ENCODE assay signal across 33 mouse cellular contexts in genomic region chr5:30427406-30427805, GRCm38 (mm10). TPM values are rescaled to one million over a fixed set of nuclear protein-coding genes. Genes with fewer than 3 reads are reported as not detected.
"Had no signal": no experiment of that assay in that cellular context is flagged by ENCODE, and none has a peak within 500 bp of the region (broad histone marks: within the 10 kb centered on the region; RNA-seq: fewer than 3 reads in every experiment).

No protein-coding gene starts in this region.

- H3K9me3 ChIP-seq: limb, embryonic 10.5 days; limb, embryonic 12.5 days; limb, embryonic 13.5 days; limb, embryonic 15.5 days; liver, embryonic 12.5 days; liver, embryonic 13.5 days; liver, embryonic 15.5 days; lung, embryonic 15.5 days; megakaryocyte, embryonic 14.5 days; midbrain, embryonic 10.5 days; midbrain, embryonic 12.5 days; midbrain, embryonic 13.5 days; midbrain, embryonic 15.5 days; neural tube, embryonic 12.5 days; neural tube, embryonic 13.5 days had no signal

- H3K27me3 ChIP-seq: limb, embryonic 15.5 days; liver, embryonic 13.5 days; liver, embryonic 15.5 days; lung, embryonic 15.5 days; midbrain, embryonic 12.5 days; midbrain, embryonic 13.5 days; midbrain, embryonic 15.5 days; neural tube, embryonic 12.5 days; neural tube, embryonic 13.5 days had no signal

- ATAC-seq: liver, embryonic 12.5 days; liver, postnatal 0 days; midbrain, embryonic 13.5 days; midbrain, embryonic 15.5 days; midbrain, embryonic 16.5 days had no signal

- H3K4me1 ChIP-seq: limb, embryonic 10.5 days; limb, embryonic 12.5 days; liver, embryonic 12.5 days; liver, embryonic 13.5 days; liver, embryonic 15.5 days; megakaryocyte, embryonic 14.5 days; midbrain, embryonic 10.5 days; midbrain, embryonic 12.5 days; neural tube, embryonic 12.5 days had no signal

- H3K4me2 ChIP-seq: limb, embryonic 12.5 days; limb, embryonic 13.5 days; limb, embryonic 15.5 days; liver, embryonic 11.5 days; liver, embryonic 12.5 days; liver, embryonic 13.5 days; liver, embryonic 15.5 days; lung, embryonic 15.5 days; midbrain, embryonic 11.5 days; midbrain, embryonic 12.5 days; midbrain, embryonic 13.5 days; midbrain, embryonic 15.5 days; neural tube, embryonic 12.5 days; neural tube, embryonic 13.5 days had no signal

- H3K4me3 ChIP-seq: left cerebral cortex, adult 2 months; limb, embryonic 10.5 days; limb, embryonic 12.5 days; limb, embryonic 13.5 days; limb, embryonic 15.5 days; liver, embryonic 12.5 days; liver, embryonic 13.5 days; liver, embryonic 15.5 days; lung, embryonic 15.5 days; megakaryocyte, embryonic 14.5 days; midbrain, embryonic 10.5 days; midbrain, embryonic 12.5 days; midbrain, embryonic 13.5 days; midbrain, embryonic 15.5 days; myocyte; neural tube, embryonic 12.5 days; neural tube, embryonic 13.5 days had no signal

- H3K27ac ChIP-seq: left cerebral cortex, adult 2 months; limb, embryonic 10.5 days; limb, embryonic 12.5 days; limb, embryonic 13.5 days; limb, embryonic 15.5 days; liver, embryonic 12.5 days; liver, embryonic 13.5 days; liver, embryonic 14.5 days; liver, embryonic 15.5 days; lung, embryonic 15.5 days; macrophage; midbrain, embryonic 10.5 days; midbrain, embryonic 12.5 days; midbrain, embryonic 13.5 days; midbrain, embryonic 15.5 days; neural tube, embryonic 12.5 days; neural tube, embryonic 13.5 days had no signal

- H3K9ac ChIP-seq: limb, embryonic 12.5 days; limb, embryonic 13.5 days; limb, embryonic 15.5 days; liver, embryonic 12.5 days; liver, embryonic 13.5 days; liver, embryonic 14.5 days; liver, embryonic 15.5 days; liver, postnatal 0 days; lung, embryonic 15.5 days; midbrain, embryonic 12.5 days; midbrain, embryonic 13.5 days; midbrain, embryonic 15.5 days; neural tube, embryonic 12.5 days; neural tube, embryonic 13.5 days had no signal

- DNase-seq: layer of hippocampus, postnatal 36 days; left cerebral cortex, postnatal 4 days; liver; liver, embryonic 13.5 days; liver, postnatal 0 days; lung, postnatal 36 days; midbrain, embryonic 14.5 days had no signal

- H3K36me3 ChIP-seq: limb, embryonic 10.5 days; limb, embryonic 12.5 days; limb, embryonic 13.5 days; limb, embryonic 15.5 days; liver, embryonic 12.5 days; liver, embryonic 13.5 days; liver, embryonic 15.5 days; lung, embryonic 15.5 days; midbrain, embryonic 10.5 days; midbrain, embryonic 12.5 days; midbrain, embryonic 13.5 days; midbrain, embryonic 15.5 days; neural tube, embryonic 12.5 days; neural tube, embryonic 13.5 days had no signal

RNA-seq across cellular contexts. Expression of gene Otof, which starts 34.3 kb away (rescaled TPM):
- polyA plus RNA-seq: limb, embryonic 11.5 days; liver, embryonic 15.5 days; liver, embryonic 16.5 days; liver, postnatal 0 days; macrophage; myocyte had no signal

RNA-seq across cellular contexts. Expression of gene 1700001C02Rik, which starts 38.4 kb away (rescaled TPM):
- polyA plus RNA-seq: limb, embryonic 10.5 days; limb, embryonic 11.5 days; limb, embryonic 12.5 days; limb, embryonic 13.5 days; limb, embryonic 14.5 days; limb, embryonic 15.5 days; liver, adult 2 months; liver, embryonic 11.5 days; liver, embryonic 12.5 days; liver, embryonic 13.5 days; liver, embryonic 14.5 days; liver, embryonic 15.5 days; liver, embryonic 16.5 days; liver, postnatal 0 days; macrophage; midbrain, embryonic 10.5 days; midbrain, embryonic 11.5 days; midbrain, embryonic 12.5 days; myocyte; neural tube, embryonic 11.5 days; neural tube, embryonic 12.5 days; neural tube, embryonic 13.5 days had no signal
